Mouse (Mus musculus): ENCODE data around the gene Hmga1. TPM values are rescaled to one million over a fixed set of nuclear protein-coding genes. Genes with fewer than 3 reads are reported as not detected.

Gene Hmga1
- total RNA-seq, 2 experiments from 2014 or later, result 40.0 to 47.9 TPM

DNA sequence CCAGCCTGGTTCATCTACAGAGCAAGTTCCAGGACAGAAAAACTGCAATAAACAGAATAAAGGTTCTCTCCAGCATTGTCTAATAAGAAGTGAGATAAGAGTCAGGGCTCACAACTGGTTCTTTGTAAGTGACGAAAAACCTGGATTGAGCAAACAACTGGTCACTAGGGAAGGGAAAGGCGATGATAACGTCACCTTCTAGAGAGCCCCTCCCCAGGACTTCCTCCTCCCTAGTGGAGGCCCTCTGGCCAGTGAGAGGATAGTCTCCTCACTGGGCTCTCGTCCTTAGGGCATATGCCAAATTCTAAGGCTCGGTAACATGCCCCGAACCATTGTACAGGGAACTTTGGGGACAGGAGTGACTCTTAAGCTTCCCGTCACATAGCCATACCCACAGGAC, 19.8 kb downstream of the Hmga1 start:
- intact Hi-C loops (cut with DNase I), result no loop called here

DNA sequence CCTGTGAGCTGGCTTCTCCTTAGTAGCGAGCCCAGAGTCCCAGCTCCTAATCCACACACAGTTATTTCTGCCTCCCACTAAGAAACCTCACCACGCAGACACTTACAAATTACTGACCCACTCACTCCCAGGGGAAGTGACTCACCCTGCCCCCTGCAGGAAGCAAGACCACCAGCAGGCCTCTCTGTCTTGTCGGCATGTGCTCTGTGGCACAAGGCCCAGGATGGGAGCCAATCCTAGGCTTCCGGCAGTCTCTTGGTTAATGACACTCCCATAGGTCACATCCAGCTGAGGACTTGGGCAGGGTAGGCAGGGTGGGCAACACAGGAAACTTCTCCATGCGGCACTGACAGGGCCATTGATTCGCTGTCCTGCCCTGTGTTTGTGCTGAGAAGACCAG, 21.2 kb downstream of the Hmga1 start:
- intact Hi-C loops (cut with DNase I), result no loop called here
- DNase-seq (ENCODE audit: low spot score in 2 of 2), result no peak

More for the DNA sequence above, 19.8 kb downstream of the Hmga1 start:
- no peak for DNase-seq (ENCODE audit: low spot score in 2 of 2)

DNA sequence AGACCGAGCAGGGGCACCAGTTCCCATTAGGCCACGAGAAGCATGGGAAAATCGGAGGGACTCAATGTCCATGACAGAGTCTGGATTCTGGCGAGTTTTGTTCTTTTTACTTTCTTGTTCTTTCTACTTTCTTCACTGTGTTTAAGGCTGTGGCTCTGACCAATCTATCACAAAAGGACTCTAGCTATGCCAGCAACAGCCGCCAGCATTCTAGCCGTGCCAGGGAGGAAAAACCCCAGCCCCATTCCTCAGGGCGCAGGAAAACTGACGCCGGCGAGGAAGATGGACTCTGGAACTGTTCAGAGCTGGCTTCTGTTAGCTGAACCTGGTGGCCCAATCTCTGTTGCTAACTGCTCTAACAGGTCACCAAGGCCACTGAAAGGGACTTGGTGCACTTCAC, 22.2 kb downstream of the Hmga1 start:
- intact Hi-C loops (cut with DNase I), result no loop called here
- DNase-seq (ENCODE audit: low spot score in 2 of 2), result peak in 1 of 2 experiments; percentile 31

GRCm38 (mm10) chr17:27579816-27580215, 23.5 kb downstream of the Hmga1 start:
- no peak for DNase-seq (ENCODE audit: low spot score in 2 of 2)
- intact Hi-C loops (cut with DNase I), result no loop called here

DNA sequence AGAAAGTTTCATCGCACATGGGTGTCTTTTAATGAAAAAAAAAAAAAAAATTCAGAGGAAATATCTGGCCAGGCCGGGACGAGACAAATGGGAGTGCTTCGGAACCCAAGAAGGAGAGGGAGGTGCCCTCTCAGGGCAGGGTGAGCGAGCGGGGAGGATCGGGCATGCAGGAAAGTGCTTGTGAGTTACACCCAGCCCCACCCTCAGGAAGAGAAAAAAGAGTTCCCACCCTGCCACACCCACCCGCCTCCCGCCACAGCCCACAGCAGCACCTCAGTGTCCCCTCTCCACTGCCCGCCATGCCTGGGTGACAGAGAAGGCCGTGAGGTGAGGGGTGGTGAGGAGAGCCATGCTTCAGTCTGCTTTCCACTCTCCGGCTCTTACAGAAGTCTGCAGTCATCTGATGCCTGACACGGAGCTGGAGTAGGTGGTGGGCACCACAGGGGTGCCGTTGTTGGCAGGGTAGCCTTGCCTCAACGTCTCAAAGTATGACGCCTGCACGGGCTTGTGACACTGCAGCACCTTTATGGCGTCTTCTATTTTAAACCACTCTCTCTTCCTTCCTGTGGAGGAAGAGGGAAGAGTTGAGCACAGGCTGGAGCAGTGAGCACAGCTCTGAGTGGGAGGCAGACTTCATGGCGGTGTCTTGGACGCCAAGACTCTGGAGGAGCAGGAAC, 24.2 kb downstream of the Hmga1 start:
- no peak for DNase-seq (ENCODE audit: low spot score in 2 of 2)
- intact Hi-C loops (cut with DNase I), result no loop called here

- intact Hi-C loops (cut with DNase I), result no loop called here
- DNase-seq (ENCODE audit: low spot score in 2 of 2), result no peak
These were observed 27.0 kb downstream of the Hmga1 start for GRCm38 (mm10) chr17:27583185-27583894.

DNA sequence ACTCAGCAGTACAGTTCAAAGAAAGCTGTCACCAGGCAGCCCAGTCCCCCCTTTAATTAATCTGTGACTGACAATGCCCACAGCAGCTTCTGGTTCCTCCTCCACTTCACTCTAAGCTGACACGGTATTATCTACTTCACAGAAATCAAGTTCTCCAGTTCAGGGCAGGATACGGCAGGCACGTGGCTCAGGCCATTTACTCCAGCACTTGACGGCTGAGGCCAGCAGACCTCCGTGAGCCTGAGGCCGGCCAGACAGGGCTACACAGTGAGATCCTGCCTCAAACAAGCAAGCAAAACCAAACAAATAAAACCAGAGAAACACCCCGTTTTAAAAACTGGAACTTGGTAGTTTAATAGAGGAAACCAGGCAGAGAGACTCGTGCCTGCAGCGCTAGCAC, 30.4 kb downstream of the Hmga1 start:
- DNase-seq (ENCODE audit: low spot score in 2 of 2), result no peak
- intact Hi-C loops (cut with DNase I), result loop anchor here (5.0 kb wide), 1 partner anchor 36 kb away; the partner anchor contains the start of gene Nudt3

- intact Hi-C loops (cut with DNase I), result loop anchor here (5.0 kb wide), 1 partner anchor 35 kb away; the partner anchor contains the start of gene Nudt3
- peak; percentile 53 to 75 for DNase-seq (ENCODE audit: low spot score in 2 of 2)
These were observed 31.0 kb downstream of the Hmga1 start for GRCm38 (mm10) chr17:27587252-27587651.

GRCm38 (mm10) chr17:27588231-27588630, 31.9 kb downstream of the Hmga1 start:
- intact Hi-C loops (cut with DNase I), result loop anchor here (5.0 kb wide), 1 partner anchor 34 kb away; the partner anchor contains the start of gene Nudt3
- DNase-seq (ENCODE audit: low spot score in 2 of 2), result no peak

DNA sequence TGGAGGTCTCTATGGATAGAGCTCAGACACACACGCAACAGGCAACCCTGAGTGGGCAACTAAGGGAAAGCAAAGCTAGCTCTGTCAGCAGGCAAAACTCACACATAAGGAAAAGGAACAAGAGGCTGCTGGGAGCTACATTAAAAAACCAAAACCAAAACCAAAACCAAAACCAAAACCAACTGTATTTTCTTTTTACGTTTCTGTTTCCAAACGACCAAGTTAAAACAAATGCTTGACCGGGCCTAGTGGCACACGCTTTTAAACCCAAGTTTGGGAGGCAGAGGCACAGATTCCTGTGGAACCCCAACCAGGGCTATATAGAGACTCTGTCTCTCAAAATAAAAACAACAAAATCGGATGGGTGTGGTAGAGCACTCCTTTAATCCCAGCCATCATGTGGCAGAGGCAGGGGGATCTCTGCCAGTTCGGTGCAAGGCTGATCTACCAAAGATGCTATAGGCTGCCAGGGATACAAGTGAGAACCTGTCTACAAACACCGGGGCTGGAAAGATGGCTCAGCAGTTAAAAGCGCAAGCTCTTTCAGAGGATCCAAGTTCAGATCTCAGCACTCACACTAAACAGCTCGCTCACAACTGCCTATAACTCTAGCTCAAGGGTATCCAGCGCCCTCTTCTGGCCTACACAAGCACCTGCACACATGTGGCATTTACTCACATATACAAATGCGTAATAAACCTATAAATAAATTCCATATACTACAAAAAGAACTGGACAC, 35.7 kb downstream of the Hmga1 start:
- DNase-seq (ENCODE audit: low spot score in 2 of 2), result no peak
- intact Hi-C loops (cut with DNase I), result no loop called here

- intact Hi-C loops (cut with DNase I), result no loop called here
- no peak for DNase-seq (ENCODE audit: low spot score in 2 of 2)
These were observed 36.2 kb downstream of the Hmga1 start for GRCm38 (mm10) chr17:27592565-27592910.

DNA sequence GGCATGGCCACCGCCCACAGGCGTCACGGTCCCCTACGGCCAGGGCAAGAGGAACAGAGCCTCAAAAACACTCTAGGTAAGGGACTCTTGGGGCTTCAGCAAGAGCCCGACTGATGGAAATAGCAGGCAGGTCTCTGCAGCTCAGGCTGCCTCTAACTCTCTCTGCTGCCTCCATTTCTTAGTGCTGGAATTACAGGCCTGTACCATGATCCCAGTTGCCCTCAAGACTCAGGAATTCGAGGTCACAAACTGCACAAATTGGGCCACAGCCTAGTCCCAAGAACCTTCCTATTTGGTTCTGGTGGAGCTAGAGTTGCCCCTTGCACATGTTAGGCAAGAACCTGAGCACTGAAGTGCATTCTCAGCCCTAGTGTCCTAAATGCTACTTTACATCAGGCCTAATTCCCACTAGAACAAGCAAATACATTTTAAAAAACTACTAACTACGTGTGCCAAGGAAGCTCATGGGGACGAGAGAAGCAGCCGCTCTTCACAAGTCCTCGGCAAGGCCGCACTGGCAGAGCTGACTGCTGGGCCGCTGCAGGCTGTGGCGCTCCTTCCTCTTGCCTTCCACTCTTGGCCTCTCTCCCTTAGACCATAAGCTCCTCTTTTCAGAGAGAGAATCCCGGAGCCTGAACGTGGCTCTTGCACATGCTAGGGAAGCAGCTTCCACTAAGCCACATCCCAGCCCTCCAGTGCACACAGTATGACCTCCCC, 39.5 kb downstream of the Hmga1 start:
- intact Hi-C loops (cut with DNase I), result no loop called here
- DNase-seq (ENCODE audit: low spot score in 2 of 2), result no peak

GRCm38 (mm10) chr17:27596376-27597190, 40.3 kb downstream of the Hmga1 start:
- intact Hi-C loops (cut with DNase I), result no loop called here
- DNase-seq (ENCODE audit: low spot score in 2 of 2), result no peak

DNA sequence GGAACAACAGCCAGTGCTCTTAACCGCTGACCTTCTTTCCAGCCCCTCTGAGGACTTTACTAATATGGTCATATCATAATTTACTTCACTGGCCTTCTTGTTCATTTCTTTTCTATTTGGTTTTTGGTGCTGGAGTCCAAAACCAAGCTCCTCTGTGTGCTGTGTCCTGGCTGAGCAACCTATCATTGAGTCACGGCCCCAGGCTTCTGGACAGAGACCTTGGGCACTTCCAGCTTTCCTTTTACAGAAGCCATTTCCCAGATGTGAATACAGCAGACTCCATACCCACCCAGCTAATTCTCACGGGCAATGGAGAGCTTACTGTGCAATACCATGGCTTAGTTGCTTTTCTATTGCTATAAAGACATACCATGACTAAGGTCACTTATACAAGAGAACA, 44.0 kb downstream of the Hmga1 start:
- no peak for DNase-seq (ENCODE audit: low spot score in 2 of 2)
- intact Hi-C loops (cut with DNase I), result no loop called here

GRCm38 (mm10) chr17:27600869-27601268, 44.6 kb downstream of the Hmga1 start:
- intact Hi-C loops (cut with DNase I), result no loop called here
- DNase-seq (ENCODE audit: low spot score in 2 of 2), result no peak

DNA sequence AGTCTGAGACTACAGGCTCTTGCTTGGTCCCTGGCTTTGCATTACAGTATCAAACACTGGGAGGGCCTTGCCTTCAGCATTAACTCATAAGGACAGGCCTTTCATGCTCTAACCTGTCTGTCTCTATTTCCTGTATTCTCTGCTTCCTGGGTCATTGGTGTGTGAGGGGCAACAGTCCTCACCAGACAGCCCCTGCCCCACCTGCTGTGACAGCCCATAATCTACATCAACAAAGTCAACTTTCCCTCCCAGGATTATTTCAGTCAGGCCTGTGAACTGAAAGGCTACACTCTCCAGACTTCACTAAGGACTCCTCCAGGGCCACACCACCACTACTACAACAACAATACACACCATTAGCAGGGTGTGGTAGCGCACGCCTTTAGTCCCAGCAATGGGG, 46.7 kb downstream of the Hmga1 start:
- intact Hi-C loops (cut with DNase I), result no loop called here
- DNase-seq (ENCODE audit: low spot score in 2 of 2), result no peak

- peak in 1 of 2 experiments; percentile 50 for DNase-seq (ENCODE audit: low spot score in 2 of 2)
- intact Hi-C loops (cut with DNase I), result no loop called here
These were observed 47.4 kb downstream of the Hmga1 start for GRCm38 (mm10) chr17:27603522-27604234.

DNA sequence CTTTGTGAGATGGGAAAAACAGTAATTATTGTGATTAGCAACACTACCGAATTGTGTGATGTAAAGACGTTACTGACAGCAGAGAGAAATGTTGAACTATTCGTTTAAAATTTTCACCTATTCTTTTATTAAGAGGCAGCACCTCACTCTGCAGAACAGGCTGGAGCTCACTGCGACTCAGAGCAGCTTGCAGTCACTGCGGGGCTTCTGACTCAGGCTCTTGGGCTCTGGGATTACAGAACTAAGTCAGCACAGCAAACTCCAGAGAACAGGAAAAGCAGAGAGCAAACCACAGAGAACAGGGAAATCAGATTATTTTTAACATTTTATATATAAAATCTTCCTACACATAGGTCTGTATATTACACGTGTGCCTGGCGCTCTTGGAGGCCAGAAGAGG, 53.3 kb downstream of the Hmga1 start:
- DNase-seq (ENCODE audit: low spot score in 2 of 2), result no peak
- intact Hi-C loops (cut with DNase I), result no loop called here
